Mouse (Mus musculus): Measurements from ENCODE around the gene Gpr83. TPM values are rescaled to one million over a fixed set of nuclear protein-coding genes. Genes with fewer than 3 reads are reported as not detected.

The Gpr83 gene
- polyA plus RNA-seq, 1 experiment from 2014 or later: 0.24 TPM

GRCm38 (mm10) chr9:14893388-14893787 is 33.4 kb downstream of the Gpr83 start:
- H3K4me3 ChIP-seq (ENCODE audit: low read length): no peak overlapping the region
- ATAC-seq (ENCODE audit: low read depth): no peak
- no peak overlapping the region for H3K9ac ChIP-seq (ENCODE audit: low read length)
- H3K36me3 ChIP-seq (ENCODE audit: control insufficient read depth, insufficient read depth, low read length): no peaks in the 10 kb centered on the region
- WGBS: 63% methylated on average over 9 of the region's 9 CpGs
- no peak overlapping the region for H3K27ac ChIP-seq (ENCODE audit: low read length)
- H3K4me1 ChIP-seq (replicated peaks; ENCODE audit: control insufficient read depth, insufficient read depth, low read length): no peaks in the 10 kb centered on the region
- H3K27me3 ChIP-seq (ENCODE audit: control insufficient read depth, insufficient read depth, low read depth, low read length): no peaks in the 10 kb centered on the region
- H3K9me3 ChIP-seq (ENCODE audit: control insufficient read depth, low read length): peaks cover 2% of the 10 kb centered on the region; the same call in 1 of the 2 replicates
- H3K4me2 ChIP-seq (ENCODE audit: low read depth, low read length): no peak overlapping the region

- Histone ChIP-seq H3K4me3 (ENCODE audit: low read length) (no peak overlapping the region), H3K36me3 (ENCODE audit: control insufficient read depth, insufficient read depth, low read length) (no peaks in the 10 kb centered on the region), H3K9ac (ENCODE audit: low read length) (no peak overlapping the region), H3K27me3 (ENCODE audit: control insufficient read depth, insufficient read depth, low read depth, low read length) (no peaks in the 10 kb centered on the region), H3K9me3 (ENCODE audit: control insufficient read depth, low read length) (peaks cover 2% of the 10 kb centered on the region; the same call in 1 of the 2 replicates), H3K4me1 (replicated peaks; ENCODE audit: control insufficient read depth, insufficient read depth, low read length) (no peaks in the 10 kb centered on the region), H3K4me2 (ENCODE audit: low read depth, low read length) (no peak overlapping the region), H3K27ac (ENCODE audit: low read length) (no peak overlapping the region)
- ATAC-seq (ENCODE audit: low read depth): no peak
- WGBS: 79% methylated on average over 3 of the region's 3 CpGs
Measured at GRCm38 (mm10) chr9:14894628-14895027, 34.6 kb downstream of the Gpr83 start.

- H3K27ac ChIP-seq (ENCODE audit: low read length): no peak overlapping the region
- H3K36me3 ChIP-seq (ENCODE audit: control insufficient read depth, insufficient read depth, low read length): no peaks in the 10 kb centered on the region
- H3K9me3 ChIP-seq (ENCODE audit: control insufficient read depth, low read length): peaks cover 2% of the 10 kb centered on the region; the same call in 1 of the 2 replicates
- H3K4me3 ChIP-seq (ENCODE audit: low read length): no peak overlapping the region
- no peaks in the 10 kb centered on the region for H3K27me3 ChIP-seq (ENCODE audit: control insufficient read depth, insufficient read depth, low read depth, low read length)
- H3K4me2 ChIP-seq (ENCODE audit: low read depth, low read length): no peak overlapping the region
- no peak for ATAC-seq (ENCODE audit: low read depth)
- 55% methylated on average over 7 of the region's 7 CpGs for WGBS
- H3K9ac ChIP-seq (ENCODE audit: low read length): no peak overlapping the region
- no peaks in the 10 kb centered on the region for H3K4me1 ChIP-seq (replicated peaks; ENCODE audit: control insufficient read depth, insufficient read depth, low read length)
Measured at GRCm38 (mm10) chr9:14895237-14895835, 35.3 kb downstream of the Gpr83 start.

GRCm38 (mm10) chr9:14897102-14897501 is 37.1 kb downstream of the Gpr83 start:
- H3K4me1 ChIP-seq (replicated peaks; ENCODE audit: control insufficient read depth, insufficient read depth, low read length): peaks cover 4% of the 10 kb centered on the region; the same call in 1 of the 2 replicates
- H3K27ac ChIP-seq (ENCODE audit: low read length): no peak overlapping the region
- H3K36me3 ChIP-seq (ENCODE audit: control insufficient read depth, insufficient read depth, low read length): no peaks in the 10 kb centered on the region
- no peak overlapping the region for H3K9ac ChIP-seq (ENCODE audit: low read length)
- WGBS: 47% methylated on average over 3 of the region's 3 CpGs
- no peaks in the 10 kb centered on the region for H3K27me3 ChIP-seq (ENCODE audit: control insufficient read depth, insufficient read depth, low read depth, low read length)
- no peak for ATAC-seq (ENCODE audit: low read depth)
- peaks cover 2% of the 10 kb centered on the region; the same call in 1 of the 2 replicates for H3K9me3 ChIP-seq (ENCODE audit: control insufficient read depth, low read length)
- no peak overlapping the region for H3K4me2 ChIP-seq (ENCODE audit: low read depth, low read length)
- no peak overlapping the region for H3K4me3 ChIP-seq (ENCODE audit: low read length)

- no peak for ATAC-seq (ENCODE audit: low read depth)
- 40% methylated on average over 7 of the region's 7 CpGs for WGBS
Measured at GRCm38 (mm10) chr9:14901757-14902156, 41.7 kb downstream of the Gpr83 start.

GRCm38 (mm10) chr9:14902416-14902815 is 42.4 kb downstream of the Gpr83 start:
- H3K36me3 ChIP-seq (ENCODE audit: control insufficient read depth, insufficient read depth, low read length): no peaks in the 10 kb centered on the region
- H3K9me3 ChIP-seq (ENCODE audit: control insufficient read depth, low read length): no peaks in the 10 kb centered on the region
- no peaks in the 10 kb centered on the region for H3K27me3 ChIP-seq (ENCODE audit: control insufficient read depth, insufficient read depth, low read depth, low read length)
- H3K9ac ChIP-seq (ENCODE audit: low read length): no peak overlapping the region
- peaks cover 20% of the 10 kb centered on the region for H3K4me1 ChIP-seq (replicated peaks; ENCODE audit: control insufficient read depth, insufficient read depth, low read length)
- no peak overlapping the region for H3K27ac ChIP-seq (ENCODE audit: low read length)
- H3K4me3 ChIP-seq (ENCODE audit: low read length): no peak overlapping the region
- WGBS: 79% methylated on average over 2 of the region's 2 CpGs
- H3K4me2 ChIP-seq (ENCODE audit: low read depth, low read length): no peak overlapping the region
- ATAC-seq (ENCODE audit: low read depth): no peak

More at GRCm38 (mm10) chr9:14901757-14902156, 41.7 kb downstream of the Gpr83 start:
- no peaks in the 10 kb centered on the region for H3K9me3 ChIP-seq (ENCODE audit: control insufficient read depth, low read length)
- no peak overlapping the region for H3K9ac ChIP-seq (ENCODE audit: low read length)
- no peaks in the 10 kb centered on the region for H3K36me3 ChIP-seq (ENCODE audit: control insufficient read depth, insufficient read depth, low read length)
- H3K4me3 ChIP-seq (ENCODE audit: low read length): no peak overlapping the region
- H3K27me3 ChIP-seq (ENCODE audit: control insufficient read depth, insufficient read depth, low read depth, low read length): no peaks in the 10 kb centered on the region
- no peak overlapping the region for H3K27ac ChIP-seq (ENCODE audit: low read length)
- peaks cover 20% of the 10 kb centered on the region for H3K4me1 ChIP-seq (replicated peaks; ENCODE audit: control insufficient read depth, insufficient read depth, low read length)
- no peak overlapping the region for H3K4me2 ChIP-seq (ENCODE audit: low read depth, low read length)

GRCm38 (mm10) chr9:14903006-14903405 is 43.0 kb downstream of the Gpr83 start:
- 87% methylated on average over 3 of the region's 3 CpGs for WGBS
- ATAC-seq (ENCODE audit: low read depth): no peak
- H3K36me3 ChIP-seq (ENCODE audit: control insufficient read depth, insufficient read depth, low read length): no peaks in the 10 kb centered on the region
- H3K4me3 ChIP-seq (ENCODE audit: low read length): no peak overlapping the region
- H3K4me1 ChIP-seq (replicated peaks; ENCODE audit: control insufficient read depth, insufficient read depth, low read length): peaks cover 23% of the 10 kb centered on the region
- no peak overlapping the region for H3K9ac ChIP-seq (ENCODE audit: low read length)
- H3K27ac ChIP-seq (ENCODE audit: low read length): no peak overlapping the region
- no peak overlapping the region for H3K4me2 ChIP-seq (ENCODE audit: low read depth, low read length)
- no peaks in the 10 kb centered on the region for H3K27me3 ChIP-seq (ENCODE audit: control insufficient read depth, insufficient read depth, low read depth, low read length)
- no peaks in the 10 kb centered on the region for H3K9me3 ChIP-seq (ENCODE audit: control insufficient read depth, low read length)

GRCm38 (mm10) chr9:14903581-14904378 is 43.8 kb downstream of the Gpr83 start, which contains the start of gene Izumo1r:
Gene Izumo1r (minus strand): TSS chr9:14903949.
- no peaks in the 10 kb centered on the region for H3K9me3 ChIP-seq (ENCODE audit: control insufficient read depth, low read length)
- peaks cover 25% of the 10 kb centered on the region for H3K4me1 ChIP-seq (replicated peaks; ENCODE audit: control insufficient read depth, insufficient read depth, low read length)
- H3K27me3 ChIP-seq (ENCODE audit: control insufficient read depth, insufficient read depth, low read depth, low read length): no peaks in the 10 kb centered on the region
- no peak within 1 kb of the TSS for H3K4me3 ChIP-seq (ENCODE audit: low read length)
- ATAC-seq (ENCODE audit: low read depth): no peak
- H3K9ac ChIP-seq (ENCODE audit: low read length): no peak within 1 kb of the TSS
- WGBS: 32% methylated on average over 11 of the region's 11 CpGs
- no peak within 1 kb of the TSS for H3K4me2 ChIP-seq (ENCODE audit: low read depth, low read length)
- H3K27ac ChIP-seq (ENCODE audit: low read length): no peak within 1 kb of the TSS
- no peaks in the 10 kb centered on the region for H3K36me3 ChIP-seq (ENCODE audit: control insufficient read depth, insufficient read depth, low read length)

GRCm38 (mm10) chr9:14904741-14905475 is 44.9 kb downstream of the Gpr83 start:
- no peaks in the 10 kb centered on the region for H3K9me3 ChIP-seq (ENCODE audit: control insufficient read depth, low read length)
- no peak overlapping the region for H3K4me3 ChIP-seq (ENCODE audit: low read length)
- 29% methylated on average over 9 of the region's 9 CpGs for WGBS
- no peak for ATAC-seq (ENCODE audit: low read depth)
- H3K27me3 ChIP-seq (ENCODE audit: control insufficient read depth, insufficient read depth, low read depth, low read length): no peaks in the 10 kb centered on the region
- H3K4me1 ChIP-seq (replicated peaks; ENCODE audit: control insufficient read depth, insufficient read depth, low read length): peaks cover 25% of the 10 kb centered on the region
- no peak overlapping the region for H3K4me2 ChIP-seq (ENCODE audit: low read depth, low read length)
- H3K27ac ChIP-seq (ENCODE audit: low read length): no peak overlapping the region
- no peaks in the 10 kb centered on the region for H3K36me3 ChIP-seq (ENCODE audit: control insufficient read depth, insufficient read depth, low read length)
- no peak overlapping the region for H3K9ac ChIP-seq (ENCODE audit: low read length)

Measured in lung, embryonic 16.5 days (tissue).